Mouse (Mus musculus): Measurements from ENCODE around the gene Olfr1185-ps1. TPM values are rescaled to one million over a fixed set of nuclear protein-coding genes. Genes with fewer than 3 reads are reported as not detected.
"Not testable (repeated sequence)": the region's sequence is repeated elsewhere in the genome, so short reads cannot be mapped to it uniquely, and the experiment has no call there.

The Olfr1185-ps1 gene
- not detected in 2 replicates for polyA plus RNA-seq (2012; rRNA removed)

DNA sequence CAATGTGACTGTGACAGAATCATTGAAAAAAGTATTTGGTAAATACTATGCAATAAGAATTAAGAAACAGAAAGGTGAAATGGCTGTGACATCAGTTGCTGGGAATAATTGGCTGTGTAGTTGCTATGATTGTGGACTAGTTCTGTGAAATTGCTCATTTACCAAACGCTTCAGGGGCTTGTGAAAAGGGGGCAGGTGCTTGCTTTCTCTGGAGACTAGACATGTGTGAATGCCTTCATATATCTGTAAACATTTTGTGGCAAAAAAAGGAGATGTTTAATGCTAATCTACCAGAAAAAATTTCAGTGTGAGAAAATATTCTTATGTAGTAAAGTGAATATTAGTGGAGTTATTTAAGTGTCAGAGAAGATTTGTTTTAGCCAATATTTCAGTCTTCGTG lies at the start of gene Olfr1185-ps1:
TSS of gene Olfr1185-ps1 (plus strand) at position 301 of the 400 bp plus-strand sequence.
- DNase-seq (ENCODE audit: low read depth), result no peak

DNA sequence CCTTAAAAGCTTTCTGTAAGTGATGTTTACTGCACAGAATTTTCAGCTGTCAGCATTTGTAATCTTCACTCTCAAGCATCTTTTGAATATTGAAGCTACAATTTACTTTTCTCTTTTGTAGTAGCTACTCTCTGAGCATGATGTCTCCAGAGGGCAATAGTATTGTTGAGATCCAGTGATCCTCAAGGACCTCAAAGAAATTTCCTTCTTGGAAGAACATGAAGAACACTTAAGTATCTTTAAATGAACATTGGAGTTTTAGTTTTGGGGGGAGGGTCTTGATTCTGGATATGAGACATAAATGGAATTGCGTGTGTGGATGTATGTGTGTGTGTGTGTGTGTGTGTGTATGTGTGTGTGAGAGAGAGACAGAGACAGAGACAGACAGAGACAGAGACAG lies 44.1 kb upstream of the Olfr1185-ps1 start, which contains the start of gene Gm13757:
TSS of gene Gm13757 (minus strand) at position 101 of the 400 bp plus-strand sequence.
- DNase-seq (ENCODE audit: low read depth), result no peak

DNA sequence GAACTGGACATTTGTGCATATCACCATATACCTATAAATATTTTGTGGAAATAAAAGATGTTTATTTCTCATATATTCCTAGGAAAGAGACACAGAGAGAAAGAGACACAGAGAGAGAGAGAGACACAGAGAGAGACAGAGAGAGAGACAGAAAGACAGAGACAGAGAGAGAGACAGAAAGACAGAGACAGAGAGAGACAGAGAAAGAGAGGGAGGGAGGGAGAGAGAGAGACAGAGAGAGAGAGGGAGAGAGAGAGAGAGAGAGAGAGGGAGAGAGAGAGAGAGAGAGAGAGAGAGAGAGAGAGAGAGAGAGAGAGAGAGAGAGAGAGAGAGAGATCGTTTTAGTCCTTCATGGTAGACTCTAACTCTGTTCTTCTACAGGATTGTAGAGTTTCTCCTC lies 38.6 kb upstream of the Olfr1185-ps1 start, which contains the start of gene Olfr1183:
TSS of gene Olfr1183 (plus strand) at position 301 of the 400 bp plus-strand sequence.
- DNase-seq (ENCODE audit: low read depth), result not testable (repeated sequence)

DNA sequence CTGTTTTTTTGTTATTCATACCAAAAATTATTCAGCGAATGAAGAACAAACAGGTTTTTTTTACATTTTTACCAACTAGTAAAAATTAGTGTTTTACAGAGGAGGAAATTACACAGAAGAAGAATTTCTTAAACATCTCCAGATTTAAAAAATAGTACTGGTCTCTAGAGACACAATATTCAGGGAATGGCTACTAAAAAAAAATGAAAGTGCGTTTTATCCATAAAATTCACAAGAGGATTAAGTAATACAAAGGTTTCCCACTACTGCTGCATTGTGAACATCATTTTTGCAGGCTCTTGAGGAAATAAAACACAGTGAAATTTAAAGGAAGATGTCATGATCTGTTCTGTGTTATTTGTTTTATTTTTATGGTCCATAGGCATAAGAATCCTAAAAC lies 9.8 kb upstream of the Olfr1185-ps1 start, which contains the start of gene Olfr1184:
TSS of gene Olfr1184 (plus strand) at position 301 of the 400 bp plus-strand sequence.
- no peak for DNase-seq (ENCODE audit: low read depth)

DNA sequence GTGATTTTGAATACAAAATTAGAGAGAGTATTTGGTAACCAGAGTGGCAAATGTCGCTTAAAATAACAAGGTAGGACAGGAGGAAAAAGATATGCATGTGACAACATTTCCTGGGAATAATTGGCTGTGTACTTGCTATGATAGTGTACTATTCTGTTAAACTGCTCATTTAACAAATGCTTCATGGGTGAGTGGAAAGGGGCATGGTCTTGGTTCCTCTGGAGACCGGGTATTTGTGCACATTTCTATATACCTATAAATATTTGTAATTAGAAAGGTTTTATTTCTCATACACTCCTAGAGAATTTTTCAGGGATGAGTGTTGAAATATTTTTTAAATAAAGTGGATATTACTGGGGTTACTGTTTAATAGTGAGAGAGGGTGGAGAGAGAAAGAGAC lies 25.1 kb downstream of the Olfr1185-ps1 start, which contains the start of gene Olfr1186:
TSS of gene Olfr1186 (plus strand) at position 301 of the 400 bp plus-strand sequence.
- no peak for DNase-seq (ENCODE audit: low read depth)

DNA sequence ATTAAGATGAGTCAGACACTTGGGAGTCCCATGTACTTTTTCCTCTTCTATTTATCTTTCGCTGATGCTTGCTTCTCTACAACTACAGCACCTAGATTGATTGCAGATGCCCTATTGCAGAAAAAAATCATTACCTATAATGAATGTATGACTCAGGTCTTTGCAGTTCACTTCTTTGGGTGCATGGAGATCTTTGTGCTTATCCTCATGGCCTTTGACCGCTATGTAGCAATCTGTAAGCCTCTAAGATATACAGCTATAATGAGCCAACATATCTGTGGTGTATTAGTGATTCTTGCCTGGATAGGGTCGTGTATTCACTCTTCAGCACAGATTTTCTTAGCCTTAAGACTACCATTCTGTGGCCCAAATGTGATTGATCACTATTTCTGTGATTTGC lies 32.6 kb downstream of the Olfr1185-ps1 start:
- no peak for DNase-seq (ENCODE audit: low read depth)

Other genes with a start within 250 kb of the Olfr1185-ps1 start
- gene Olfr1173, start 213.4 kb upstream of the Olfr1185-ps1 start, polyA plus RNA-seq (2012; rRNA removed), result not detected in 2 replicates
- gene Olfr1174-ps, start 178.2 kb upstream of the Olfr1185-ps1 start, polyA plus RNA-seq (2012; rRNA removed), result not detected in 2 replicates
- not detected in 2 replicates for gene Olfr1175-ps, start 166.1 kb upstream of the Olfr1185-ps1 start, polyA plus RNA-seq (2012; rRNA removed)
- gene Olfr1176, start 156.6 kb upstream of the Olfr1185-ps1 start, polyA plus RNA-seq (2012; rRNA removed), result not detected in 2 replicates
- gene Olfr1177-ps, start 146.8 kb upstream of the Olfr1185-ps1 start, polyA plus RNA-seq (2012; rRNA removed), result not detected in 2 replicates
- gene Olfr1178, start 106.3 kb upstream of the Olfr1185-ps1 start, polyA plus RNA-seq (2012; rRNA removed), result not detected in 2 replicates
- gene Olfr1179, start 86.9 kb upstream of the Olfr1185-ps1 start, polyA plus RNA-seq (2012; rRNA removed), result not detected in 2 replicates
- gene Olfr1180, start 74.2 kb upstream of the Olfr1185-ps1 start, polyA plus RNA-seq (2012; rRNA removed), result not detected in 2 replicates
- gene Olfr1181, start 67.1 kb upstream of the Olfr1185-ps1 start, polyA plus RNA-seq (2012; rRNA removed), result not detected in 2 replicates
- gene Gm13757, start 44.2 kb upstream of the Olfr1185-ps1 start, polyA plus RNA-seq (2012; rRNA removed), result not detected in 2 replicates
- gene Olfr1183, start 38.5 kb upstream of the Olfr1185-ps1 start, polyA plus RNA-seq (2012; rRNA removed), result not detected in 2 replicates
- not detected in 2 replicates for gene Olfr1184, start 9.7 kb upstream of the Olfr1185-ps1 start, polyA plus RNA-seq (2012; rRNA removed)
- gene Olfr1186, start 25.2 kb downstream of the Olfr1185-ps1 start, polyA plus RNA-seq (2012; rRNA removed), result not detected in 2 replicates
- not detected in 2 replicates for gene Olfr1188, start 63.6 kb downstream of the Olfr1185-ps1 start, polyA plus RNA-seq (2012; rRNA removed)
- not detected in 2 replicates for gene Olfr1189, start 93.1 kb downstream of the Olfr1185-ps1 start, polyA plus RNA-seq (2012; rRNA removed)
- gene Olfr1191-ps1, start 147.2 kb downstream of the Olfr1185-ps1 start, polyA plus RNA-seq (2012; rRNA removed), result not detected in 2 replicates
- gene Olfr1192-ps1, start 155.2 kb downstream of the Olfr1185-ps1 start, polyA plus RNA-seq (2012; rRNA removed), result not detected in 2 replicates
- gene Olfr1193, start 182.3 kb downstream of the Olfr1185-ps1 start, polyA plus RNA-seq (2012; rRNA removed), result not detected in 2 replicates
- not detected in 2 replicates for gene Olfr1195, start 195.9 kb downstream of the Olfr1185-ps1 start, polyA plus RNA-seq (2012; rRNA removed)
- not detected in 2 replicates for gene Olfr1196, start 211.3 kb downstream of the Olfr1185-ps1 start, polyA plus RNA-seq (2012; rRNA removed)
- not detected in 2 replicates for gene Olfr1197, start 239.0 kb downstream of the Olfr1185-ps1 start, polyA plus RNA-seq (2012; rRNA removed)

Data from gonadal fat pad, adult 2 months (tissue).